Mouse (Mus musculus) gastrocnemius, postnatal 10 days (tissue): ENCODE data around the gene Snrpd3. TPM values are rescaled to one million over a fixed set of nuclear protein-coding genes. Genes with fewer than 3 reads are reported as not detected.
"Not testable (repeated sequence)": the region's sequence is repeated elsewhere in the genome, so short reads cannot be mapped to it uniquely, and the experiment has no call there.

Experiments
- DNase-seq: peaks from one replicate; pipeline ENCODE4 v3.0.0; 2021; ENCODE audit warnings: mixed read lengths
- total RNA-seq, 2 experiments: library from RNA; stranded (reverse); gene quantifications; 2 replicates each; pipeline ENCODE4 v1.2.3; 2021

The Snrpd3 gene
- total RNA-seq, 2 experiments from 2014 or later = 126 to 134 TPM

- DNase-seq = no peak
Measured at GRCm38 (mm10) chr10:75500345-75500744, 17.0 kb upstream of the Snrpd3 start.

GRCm38 (mm10) chr10:75501641-75502040 is 15.7 kb upstream of the Snrpd3 start:
- no peak for DNase-seq

GRCm38 (mm10) chr10:75503692-75504091 is 13.7 kb upstream of the Snrpd3 start:
- no peak for DNase-seq

- no peak for DNase-seq
Measured at GRCm38 (mm10) chr10:75504234-75505129, 12.9 kb upstream of the Snrpd3 start.

GRCm38 (mm10) chr10:75505130-75505495 is 12.2 kb upstream of the Snrpd3 start:
- no peak for DNase-seq

GRCm38 (mm10) chr10:75505928-75506327 is 11.4 kb upstream of the Snrpd3 start:
- not testable (repeated sequence) for DNase-seq

- DNase-seq = peak; percentile 41
Measured at GRCm38 (mm10) chr10:75510446-75510845, 6.9 kb upstream of the Snrpd3 start.

GRCm38 (mm10) chr10:75511060-75511459 is 6.3 kb upstream of the Snrpd3 start:
- no peak for DNase-seq

- DNase-seq = no peak
Measured at GRCm38 (mm10) chr10:75511897-75512296, 5.5 kb upstream of the Snrpd3 start.

- no peak for DNase-seq
Measured at GRCm38 (mm10) chr10:75512796-75513195, 4.6 kb upstream of the Snrpd3 start.

GRCm38 (mm10) chr10:75513306-75514067 is 3.9 kb upstream of the Snrpd3 start:
- DNase-seq = no peak

- DNase-seq = no peak
Measured at GRCm38 (mm10) chr10:75514361-75514760, 3.0 kb upstream of the Snrpd3 start.

GRCm38 (mm10) chr10:75515216-75516037 is 1.9 kb upstream of the Snrpd3 start:
- no peak for DNase-seq

- no peak for DNase-seq
Measured at GRCm38 (mm10) chr10:75516038-75516723, 1.2 kb upstream of the Snrpd3 start.

- no peak for DNase-seq
Measured at GRCm38 (mm10) chr10:75516724-75517072, 653 bp upstream of the Snrpd3 start.

- peak; percentile 96 for DNase-seq
Measured at GRCm38 (mm10) chr10:75517758-75518143, 400 bp downstream of the Snrpd3 start, which contains the start of gene Gucd1. Gucd1 (minus strand) TSS chr10:75517972.

- peak; percentile 26 for DNase-seq
Measured at GRCm38 (mm10) chr10:75520581-75520980, 3.2 kb downstream of the Snrpd3 start.

- DNase-seq = no peak
Measured at GRCm38 (mm10) chr10:75521643-75522042, 4.3 kb downstream of the Snrpd3 start.

- DNase-seq = not testable (repeated sequence)
Measured at GRCm38 (mm10) chr10:75525450-75525849, 8.1 kb downstream of the Snrpd3 start.

GRCm38 (mm10) chr10:75530322-75530721 is 13.0 kb downstream of the Snrpd3 start:
- no peak for DNase-seq

- DNase-seq = no peak
Measured at GRCm38 (mm10) chr10:75531532-75532090, 14.3 kb downstream of the Snrpd3 start.
